Mouse (Mus musculus) embryonic facial prominence, embryonic 12.5 days (tissue): ENCODE results near the gene Llgl1. TPM values are rescaled to one million over a fixed set of nuclear protein-coding genes. Genes with fewer than 3 reads are reported as not detected.
A peak's percentile ranks its signal among the peaks of the same experiment; 100 is the strongest.

Experiments
- ATAC-seq: fragments of 200-750 bp; cut with Nextera tagmentation; 2 replicates; pipeline ENCODE4 v1.8.0; 2017; ENCODE audit not compliant: insufficient number of reproducible peaks, insufficient read depth, low FRiP score, low TSS enrichment
- H3K27ac ChIP-seq: fragments of 300-500 bp; sonication (generic); 2 replicates; pipeline ENCODE4 v1.5.1; 2016; ENCODE audit warnings: mild to moderate bottlenecking
- H3K27me3 ChIP-seq: fragments of 300-500 bp; sonication (generic); 2 replicates; pipeline ENCODE4 v1.6.1; 2016; ENCODE audit warnings: mild to moderate bottlenecking, moderate library complexity
- H3K36me3 ChIP-seq: fragments of 300-500 bp; sonication (generic); 2 replicates; pipeline ENCODE4 v1.6.1; 2016; ENCODE audit warnings: mild to moderate bottlenecking
- H3K4me1 ChIP-seq: fragments of 300-500 bp; sonication (generic); 2 replicates; pipeline ENCODE4 v1.6.1; 2016
- H3K4me2 ChIP-seq: fragments of 300-500 bp; sonication (generic); replicated peaks from 2 replicates; pipeline ENCODE4 v1.6.1; 2016; ENCODE audit warnings: mild to moderate bottlenecking, moderate library complexity
- H3K4me3 ChIP-seq: fragments of 300-500 bp; sonication (generic); 2 replicates; pipeline ENCODE4 v1.5.1; 2016; ENCODE audit warnings: mild to moderate bottlenecking
- H3K9ac ChIP-seq: fragments of 300-500 bp; sonication (generic); 2 replicates; pipeline ENCODE4 v1.6.1; 2016; ENCODE audit warnings: mild to moderate bottlenecking, moderate library complexity
- H3K9me3 ChIP-seq: fragments of 300-500 bp; sonication (generic); 2 replicates; pipeline ENCODE4 v1.6.1; 2016; ENCODE audit warnings: mild to moderate bottlenecking, moderate library complexity
- WGBS: fragments of 180-500 bp; shearing (Covaris S2); methylation state at CpG from one replicate; pipeline ENCODE4 v1.1.7; 2016; 5-methylcytosine and 5-hydroxymethylcytosine counted together
- polyA plus RNA-seq: library from polyadenylated mRNA; unstranded; fragments of >200 nt; fragmentation: Nextera tagmentation; extraction: Ambion mirVana; gene quantifications from 2 replicates; pipeline ENCODE4 v1.2.1, GENCODE M21; 2016

Gene Llgl1
- polyA plus RNA-seq, 1 experiment from 2014 or later = 105 TPM

- 92% methylated on average over 13 of the region's 14 CpGs for WGBS
- Histone ChIP-seq H3K9ac (no peak overlapping the region), H3K36me3 (peaks cover 84% of the 10 kb centered on the region), H3K4me3 (no peak overlapping the region), H3K4me2 (no peak overlapping the region), H3K4me1 (peaks cover 14% of the 10 kb centered on the region), H3K27me3 (no peaks in the 10 kb centered on the region), H3K9me3 (no peaks in the 10 kb centered on the region), H3K27ac (no peak overlapping the region)
- ATAC-seq = no peak
Observed at GRCm38 (mm10) chr11:60706696-60707480, 7.4 kb downstream of the Llgl1 start.

DNA sequence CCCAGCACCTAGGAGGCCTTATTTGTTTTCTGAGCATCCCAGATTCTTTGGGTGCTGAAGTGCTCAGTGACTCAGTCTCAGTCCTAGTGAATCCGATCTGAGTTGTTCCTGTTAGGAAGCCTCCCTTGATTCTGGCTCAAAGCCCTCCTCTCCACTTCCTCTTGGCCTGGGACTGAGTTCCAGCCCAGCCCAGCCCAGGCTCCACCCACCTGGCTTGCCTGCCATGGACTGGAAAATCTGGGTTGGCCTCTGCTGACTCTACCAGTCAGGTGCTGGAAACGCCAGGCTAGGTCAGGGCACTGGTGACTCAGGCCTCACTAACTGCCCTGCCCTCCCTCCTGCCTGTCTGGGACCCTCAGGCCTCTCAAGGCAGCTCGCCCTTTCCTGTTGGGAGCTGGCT, 8.1 kb downstream of the Llgl1 start:
- Histone ChIP-seq H3K4me3 (no peak overlapping the region), H3K36me3 (peaks cover 92% of the 10 kb centered on the region), H3K4me1 (peaks cover 9% of the 10 kb centered on the region; the same call in 1 of the 2 replicates), H3K27me3 (no peaks in the 10 kb centered on the region), H3K9ac (no peak overlapping the region), H3K9me3 (no peaks in the 10 kb centered on the region), H3K4me2 (no peak overlapping the region), H3K27ac (no peak overlapping the region)
- ATAC-seq = no peak
- 76% methylated on average over 3 of the region's 3 CpGs for WGBS

- no peaks in the 10 kb centered on the region for H3K27me3 ChIP-seq
- no peak overlapping the region for H3K4me2 ChIP-seq
- ATAC-seq = no peak
- no peak overlapping the region for H3K4me3 ChIP-seq
- no peak overlapping the region for H3K9ac ChIP-seq
- no peaks in the 10 kb centered on the region for H3K9me3 ChIP-seq
- H3K4me1 ChIP-seq = no peaks in the 10 kb centered on the region
- WGBS = 88% methylated on average over 10 of the region's 10 CpGs
- H3K36me3 ChIP-seq = peaks cover 100% of the 10 kb centered on the region
- H3K27ac ChIP-seq = no peak overlapping the region
Observed at GRCm38 (mm10) chr11:60708631-60709030, 9.1 kb downstream of the Llgl1 start.

GRCm38 (mm10) chr11:60709481-60710465, 10.2 kb downstream of the Llgl1 start:
- WGBS = 92% methylated on average over 45 of the region's 45 CpGs
- Histone ChIP-seq H3K4me3 (no peak overlapping the region), H3K27me3 (no peaks in the 10 kb centered on the region), H3K27ac (no peak overlapping the region), H3K4me1 (no peaks in the 10 kb centered on the region), H3K9me3 (no peaks in the 10 kb centered on the region), H3K4me2 (no peak overlapping the region), H3K36me3 (peaks cover 100% of the 10 kb centered on the region), H3K9ac (no peak overlapping the region)
- no peak for ATAC-seq

- peaks cover 100% of the 10 kb centered on the region for H3K36me3 ChIP-seq
- H3K9ac ChIP-seq = no peak overlapping the region
- no peak overlapping the region for H3K4me3 ChIP-seq
- H3K27ac ChIP-seq = no peak overlapping the region
- H3K4me1 ChIP-seq = no peaks in the 10 kb centered on the region
- no peaks in the 10 kb centered on the region for H3K27me3 ChIP-seq
- no peak for ATAC-seq
- H3K4me2 ChIP-seq = no peak overlapping the region
- 97% methylated on average over 17 of the region's 17 CpGs for WGBS
- no peaks in the 10 kb centered on the region for H3K9me3 ChIP-seq
Observed at GRCm38 (mm10) chr11:60711218-60711617, 11.7 kb downstream of the Llgl1 start.

DNA sequence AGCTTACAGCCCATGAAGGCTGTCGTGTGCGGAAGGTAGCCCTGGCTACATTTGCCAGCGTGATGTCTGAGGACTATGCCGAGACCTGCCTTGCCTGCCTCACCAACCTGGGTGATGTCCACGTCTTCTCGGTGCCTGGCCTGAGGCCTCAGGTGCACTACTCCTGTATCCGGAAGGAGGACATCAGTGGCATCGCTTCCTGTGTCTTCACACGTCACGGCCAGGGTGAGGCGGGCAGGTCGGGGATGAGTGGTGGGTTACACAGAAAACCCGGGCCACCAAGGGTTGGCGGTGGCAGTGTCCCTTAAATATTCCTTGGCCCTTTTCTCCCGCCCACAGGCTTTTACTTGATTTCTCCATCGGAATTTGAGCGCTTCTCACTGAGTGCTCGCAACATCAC, 12.5 kb downstream of the Llgl1 start:
- ATAC-seq = no peak
- Histone ChIP-seq H3K27ac (no peak overlapping the region), H3K9me3 (no peaks in the 10 kb centered on the region), H3K4me2 (no peak overlapping the region), H3K27me3 (no peaks in the 10 kb centered on the region), H3K4me3 (no peak overlapping the region), H3K9ac (no peak overlapping the region), H3K4me1 (no peaks in the 10 kb centered on the region), H3K36me3 (peaks cover 99% of the 10 kb centered on the region)
- WGBS = 93% methylated on average over 18 of the region's 18 CpGs

DNA sequence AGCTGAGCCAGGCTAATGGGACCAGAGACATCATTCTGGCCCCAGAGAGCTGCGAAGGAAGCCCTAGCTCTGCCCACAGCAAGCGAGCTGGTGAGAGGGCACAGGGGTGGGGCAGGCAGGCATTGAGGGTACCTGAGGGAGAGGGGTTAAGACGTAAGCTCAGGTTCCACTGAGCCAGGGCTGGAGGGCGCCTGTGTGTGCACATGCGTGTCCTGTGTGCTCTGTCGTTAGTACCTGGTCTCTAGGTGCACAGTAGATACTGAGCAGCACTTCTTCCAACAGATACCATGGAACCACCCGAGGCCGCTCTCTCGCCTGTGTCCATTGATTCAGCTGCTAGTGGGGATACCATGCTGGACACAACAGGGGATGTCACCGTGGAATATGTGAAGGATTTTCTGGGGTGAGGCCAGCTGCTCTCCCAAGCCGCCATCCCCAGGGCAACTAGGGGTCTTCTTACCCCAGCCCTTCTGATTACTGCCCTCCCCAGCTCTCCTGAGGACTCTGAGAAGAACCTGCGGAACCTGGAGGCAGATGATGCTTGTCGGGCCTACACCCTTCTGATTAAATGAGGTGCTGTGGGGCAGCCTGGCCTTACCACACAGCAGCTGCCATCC, 13.2 kb downstream of the Llgl1 start:
- peaks cover 99% of the 10 kb centered on the region for H3K36me3 ChIP-seq
- no peak for ATAC-seq
- H3K27ac ChIP-seq = no peak overlapping the region
- no peak overlapping the region for H3K4me2 ChIP-seq
- H3K4me3 ChIP-seq = no peak overlapping the region
- H3K27me3 ChIP-seq = no peaks in the 10 kb centered on the region
- H3K9ac ChIP-seq = no peak overlapping the region
- 93% methylated on average over 13 of the region's 13 CpGs for WGBS
- H3K4me1 ChIP-seq = no peaks in the 10 kb centered on the region
- H3K9me3 ChIP-seq = no peaks in the 10 kb centered on the region

- Histone ChIP-seq H3K27me3 (no peaks in the 10 kb centered on the region), H3K4me2 (no peak overlapping the region), H3K9me3 (no peaks in the 10 kb centered on the region), H3K27ac (no peak overlapping the region), H3K9ac (no peak overlapping the region), H3K36me3 (peaks cover 97% of the 10 kb centered on the region), H3K4me1 (no peaks in the 10 kb centered on the region), H3K4me3 (no peak overlapping the region)
- no peak for ATAC-seq
- WGBS = 90% methylated on average over 5 of the region's 5 CpGs
Observed at GRCm38 (mm10) chr11:60715833-60716232, 16.3 kb downstream of the Llgl1 start.

DNA sequence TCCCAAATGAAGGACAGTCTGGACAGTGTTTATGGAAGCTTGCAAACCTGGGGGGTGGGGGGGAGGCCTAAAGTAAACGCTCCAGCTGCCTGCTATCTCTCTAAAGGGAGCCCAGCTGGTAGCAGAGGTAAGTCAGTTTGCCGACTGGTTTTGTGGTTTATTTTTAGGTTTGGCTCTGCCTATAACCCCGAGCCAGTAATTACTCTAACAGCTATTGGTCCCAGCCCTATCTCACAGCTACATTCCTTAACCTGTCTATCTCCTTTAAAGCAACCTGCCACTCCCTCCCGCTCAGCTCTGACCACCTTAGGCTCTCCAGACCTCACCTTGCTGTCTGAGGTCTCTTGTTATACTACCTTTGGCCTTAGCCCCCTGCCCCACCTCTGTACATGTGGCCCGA, 19.7 kb downstream of the Llgl1 start:
- H3K27ac ChIP-seq = no peak overlapping the region
- H3K4me1 ChIP-seq = no peaks in the 10 kb centered on the region
- ATAC-seq = no peak
- no peaks in the 10 kb centered on the region for H3K9me3 ChIP-seq
- peaks cover 96% of the 10 kb centered on the region for H3K36me3 ChIP-seq
- no peaks in the 10 kb centered on the region for H3K27me3 ChIP-seq
- no peak overlapping the region for H3K9ac ChIP-seq
- 87% methylated on average over 5 of the region's 5 CpGs for WGBS
- H3K4me2 ChIP-seq = no peak overlapping the region
- H3K4me3 ChIP-seq = no peak overlapping the region

DNA sequence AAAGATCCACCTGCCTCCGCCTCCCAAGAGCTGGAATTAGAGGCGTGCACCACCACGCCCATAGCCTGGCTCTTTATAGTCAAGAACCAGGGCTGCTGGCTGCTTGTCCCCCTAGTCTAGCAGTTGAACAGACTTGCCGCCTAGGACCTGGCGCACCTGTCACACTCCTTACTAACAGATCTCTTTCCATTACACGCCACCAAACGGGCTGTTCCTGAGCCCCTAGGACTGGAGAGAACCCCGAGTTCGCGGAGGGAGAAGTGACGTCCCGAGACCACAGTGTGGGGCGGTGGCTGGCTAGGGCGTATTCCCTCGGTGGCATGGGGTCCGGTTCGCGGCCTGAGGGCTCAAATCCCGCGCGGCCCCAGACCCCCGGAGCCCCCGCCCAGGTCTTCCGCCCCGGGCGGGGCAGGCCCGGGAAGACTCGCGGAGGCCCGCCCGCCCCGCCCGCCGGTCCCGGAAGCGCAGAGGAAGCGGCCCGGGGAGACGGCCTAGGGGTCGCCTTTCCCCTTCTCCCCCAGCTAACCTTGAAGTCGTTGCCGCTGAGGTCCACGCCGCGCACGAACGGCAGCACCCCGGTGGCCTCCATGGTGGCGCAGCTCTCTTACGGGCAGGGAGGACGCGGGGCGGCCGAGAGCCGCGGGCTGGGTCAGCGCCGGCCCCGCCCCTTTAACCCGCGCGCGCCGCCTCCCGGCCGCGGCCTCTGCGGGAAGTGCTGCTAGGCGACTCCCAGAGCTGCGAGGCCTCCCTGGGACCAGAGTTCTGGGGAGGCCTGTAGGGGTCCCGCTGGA, 27.3 kb downstream of the Llgl1 start, which contains the start of gene Flii:
Gene Flii, minus strand, starts transcription at position 663 of the 791 bp plus-strand sequence.
- Histone ChIP-seq H3K27ac (peak within 1 kb of the TSS; percentile 87), H3K27me3 (no peaks in the 10 kb centered on the region), H3K36me3 (peaks cover 42% of the 10 kb centered on the region), H3K4me3 (peak within 1 kb of the TSS; percentile 86), H3K4me2 (peak within 1 kb of the TSS; percentile 74), H3K9me3 (no peaks in the 10 kb centered on the region), H3K9ac (peak within 1 kb of the TSS; percentile 89), H3K4me1 (peaks cover 21% of the 10 kb centered on the region)
- peak; percentile 64; the same call in 1 of the 2 replicates for ATAC-seq
- under 1% methylated on average over 71 of the region's 71 CpGs for WGBS
